Mouse (Mus musculus) forebrain, embryonic 16.5 days (tissue): ENCODE measurements around the gene Cfap100. TPM values are rescaled to one million over a fixed set of nuclear protein-coding genes. Genes with fewer than 3 reads are reported as not detected.

ENCODE experiments used
- ATAC-seq: fragments of 200-750 bp; cut with Nextera tagmentation; 2 replicates; pipeline ENCODE4 v1.8.0; 2017; ENCODE audit warnings: mild to moderate bottlenecking, moderate library complexity
- H3K27ac ChIP-seq: fragments of 300-500 bp; sonication (generic); 2 replicates; pipeline ENCODE4 v1.5.1; 2014; ENCODE audit warnings: low read length, control low read depth
- H3K27me3 ChIP-seq: fragments of 300-500 bp; sonication (generic); replicated peaks from 2 replicates; pipeline ENCODE4 v1.6.1; 2014; ENCODE audit warnings: low read length; ENCODE audit not compliant: control insufficient read depth, insufficient read depth
- H3K36me3 ChIP-seq: fragments of 300-500 bp; sonication (generic); 2 replicates; pipeline ENCODE4 v1.6.1; 2014; ENCODE audit not compliant: control insufficient read depth, insufficient read depth
- H3K4me1 ChIP-seq: fragments of 300-500 bp; sonication (generic); replicated peaks from 2 replicates; pipeline ENCODE4 v1.6.1; 2014; ENCODE audit warnings: low read length; ENCODE audit not compliant: control insufficient read depth, insufficient read depth
- H3K4me2 ChIP-seq: fragments of 300-500 bp; sonication (generic); 2 replicates; pipeline ENCODE4 v1.6.1; 2014; ENCODE audit warnings: mild to moderate bottlenecking, low read length, control low read depth
- H3K4me3 ChIP-seq: fragments of 300-500 bp; sonication (generic); replicated peaks from 2 replicates; pipeline ENCODE4 v1.5.1; 2014; ENCODE audit warnings: mild to moderate bottlenecking, low read length, control low read depth
- H3K9ac ChIP-seq: fragments of 300-500 bp; sonication (generic); replicated peaks from 2 replicates; pipeline ENCODE4 v1.6.1; 2014; ENCODE audit warnings: low read depth, low read length, control low read depth
- H3K9me3 ChIP-seq: fragments of 300-500 bp; sonication (generic); 2 replicates; pipeline ENCODE4 v1.6.1; 2016; ENCODE audit warnings: low read length; ENCODE audit not compliant: control insufficient read depth
- WGBS: fragments of 180-500 bp; shearing (Covaris S2); extraction: QIAGEN DNeasy Blood & Tissue Kit; methylation state at CpG from one replicate; pipeline ENCODE4 v1.1.7; 2014; 5-methylcytosine and 5-hydroxymethylcytosine counted together
- polyA plus RNA-seq: library from polyadenylated mRNA; unstranded; fragments of >200 nt; fragmentation: Nextera tagmentation; extraction: Ambion mirVana; gene quantifications from 2 replicates; pipeline ENCODE4 v1.2.1, GENCODE M21; 2015

The Cfap100 gene
- polyA plus RNA-seq, 1 experiment from 2014 or later = 5.4 TPM

GRCm38 (mm10) chr6:90422565-90422964, 6.0 kb downstream of the Cfap100 start:
- 1% methylated on average over 14 of the region's 14 CpGs for WGBS
- H3K9ac ChIP-seq = peak overlapping the region; percentile 40
- no peaks in the 10 kb centered on the region for H3K27me3 ChIP-seq
- H3K4me2 ChIP-seq = peak overlapping the region; percentile 44
- H3K27ac ChIP-seq = no peak overlapping the region
- peak overlapping the region; percentile 10 for H3K4me3 ChIP-seq
- ATAC-seq = peak; percentile 92
- no peaks in the 10 kb centered on the region for H3K36me3 ChIP-seq
- peaks cover 8% of the 10 kb centered on the region; the same call in 1 of the 2 replicates for H3K4me1 ChIP-seq
- no peaks in the 10 kb centered on the region for H3K9me3 ChIP-seq

- H3K4me2 ChIP-seq = no peak overlapping the region
- H3K4me3 ChIP-seq = no peak overlapping the region
- ATAC-seq = no peak
- WGBS = 86% methylated on average over 7 of the region's 7 CpGs
- no peak overlapping the region for H3K9ac ChIP-seq
- H3K27me3 ChIP-seq = no peaks in the 10 kb centered on the region
- H3K4me1 ChIP-seq = no peaks in the 10 kb centered on the region
- H3K36me3 ChIP-seq = no peaks in the 10 kb centered on the region
- H3K9me3 ChIP-seq = no peaks in the 10 kb centered on the region
- H3K27ac ChIP-seq = no peak overlapping the region
Measured at GRCm38 (mm10) chr6:90411926-90412325, 16.7 kb downstream of the Cfap100 start.

- Histone ChIP-seq H3K27me3 (no peaks in the 10 kb centered on the region), H3K9ac (no peak overlapping the region), H3K4me1 (no peaks in the 10 kb centered on the region), H3K4me3 (no peak overlapping the region), H3K36me3 (no peaks in the 10 kb centered on the region), H3K27ac (no peak overlapping the region), H3K9me3 (no peaks in the 10 kb centered on the region), H3K4me2 (no peak overlapping the region)
- no peak for ATAC-seq
- WGBS = 77% methylated on average over 1 of the region's 1 CpGs
Measured at GRCm38 (mm10) chr6:90410972-90411371, 17.6 kb downstream of the Cfap100 start.

- peaks cover 2% of the 10 kb centered on the region; the same call in 1 of the 2 replicates for H3K36me3 ChIP-seq
- no peak overlapping the region for H3K27ac ChIP-seq
- no peak overlapping the region for H3K4me3 ChIP-seq
- H3K4me1 ChIP-seq = no peaks in the 10 kb centered on the region
- ATAC-seq = no peak
- no peak overlapping the region for H3K4me2 ChIP-seq
- no peak overlapping the region for H3K9ac ChIP-seq
- no peaks in the 10 kb centered on the region for H3K27me3 ChIP-seq
- no peaks in the 10 kb centered on the region for H3K9me3 ChIP-seq
Measured at GRCm38 (mm10) chr6:90408632-90409031, 20.0 kb downstream of the Cfap100 start.

GRCm38 (mm10) chr6:90397291-90397690, 31.3 kb downstream of the Cfap100 start:
- 94% methylated on average over 3 of the region's 3 CpGs for WGBS
- Histone ChIP-seq H3K27me3 (no peaks in the 10 kb centered on the region), H3K4me3 (no peak overlapping the region), H3K4me1 (no peaks in the 10 kb centered on the region), H3K36me3 (peaks cover 16% of the 10 kb centered on the region), H3K4me2 (no peak overlapping the region), H3K27ac (no peak overlapping the region), H3K9ac (no peak overlapping the region), H3K9me3 (no peaks in the 10 kb centered on the region)
- no peak for ATAC-seq

GRCm38 (mm10) chr6:90395751-90396150, 32.8 kb downstream of the Cfap100 start:
- no peaks in the 10 kb centered on the region for H3K4me1 ChIP-seq
- H3K36me3 ChIP-seq = peaks cover 17% of the 10 kb centered on the region
- H3K9ac ChIP-seq = no peak overlapping the region
- H3K27me3 ChIP-seq = no peaks in the 10 kb centered on the region
- no peaks in the 10 kb centered on the region for H3K9me3 ChIP-seq
- no peak overlapping the region for H3K4me2 ChIP-seq
- WGBS = 91% methylated on average over 2 of the region's 2 CpGs
- H3K27ac ChIP-seq = no peak overlapping the region
- ATAC-seq = no peak
- H3K4me3 ChIP-seq = no peak overlapping the region

GRCm38 (mm10) chr6:90393948-90394347, 34.6 kb downstream of the Cfap100 start:
- peaks cover 17% of the 10 kb centered on the region for H3K36me3 ChIP-seq
- ATAC-seq = no peak
- H3K9ac ChIP-seq = no peak overlapping the region
- no peaks in the 10 kb centered on the region for H3K4me1 ChIP-seq
- no peak overlapping the region for H3K4me2 ChIP-seq
- no peaks in the 10 kb centered on the region for H3K9me3 ChIP-seq
- WGBS = 78% methylated on average over 3 of the region's 3 CpGs
- H3K27ac ChIP-seq = no peak overlapping the region
- H3K27me3 ChIP-seq = no peaks in the 10 kb centered on the region
- H3K4me3 ChIP-seq = no peak overlapping the region

GRCm38 (mm10) chr6:90390629-90391028, 38.0 kb downstream of the Cfap100 start:
- Histone ChIP-seq H3K27me3 (no peaks in the 10 kb centered on the region), H3K9me3 (no peaks in the 10 kb centered on the region), H3K4me2 (no peak overlapping the region), H3K4me3 (no peak overlapping the region), H3K27ac (no peak overlapping the region), H3K9ac (no peak overlapping the region), H3K4me1 (no peaks in the 10 kb centered on the region), H3K36me3 (peaks cover 20% of the 10 kb centered on the region)
- ATAC-seq = no peak
- 87% methylated on average over 4 of the region's 4 CpGs for whole genome bisulfite sequencing

GRCm38 (mm10) chr6:90381465-90381864, 47.1 kb downstream of the Cfap100 start:
- Histone ChIP-seq H3K4me3 (no peak overlapping the region), H3K4me1 (no peaks in the 10 kb centered on the region), H3K9me3 (no peaks in the 10 kb centered on the region), H3K4me2 (no peak overlapping the region), H3K9ac (no peak overlapping the region), H3K27ac (no peak overlapping the region), H3K27me3 (no peaks in the 10 kb centered on the region), H3K36me3 (peaks cover 37% of the 10 kb centered on the region)
- no peak for ATAC-seq
- WGBS = 93% methylated on average over 2 of the region's 2 CpGs

- Histone ChIP-seq H3K27ac (no peak overlapping the region), H3K27me3 (no peaks in the 10 kb centered on the region), H3K4me1 (no peaks in the 10 kb centered on the region; the same call in 1 of the 2 replicates), H3K9me3 (no peaks in the 10 kb centered on the region), H3K4me2 (no peak overlapping the region), H3K9ac (no peak overlapping the region), H3K4me3 (no peak overlapping the region), H3K36me3 (peaks cover 44% of the 10 kb centered on the region)
- WGBS = 99% methylated on average over 2 of the region's 2 CpGs
- no peak for ATAC-seq
Measured at GRCm38 (mm10) chr6:90377708-90378107, 50.9 kb downstream of the Cfap100 start.
